Mouse (Mus musculus) spleen, embryonic (tissue): ENCODE measurements at regions not wholly inside any gene's neighbourhood (a gene's known extent, or its start where the extent isn't known, plus 50 kb on each side); places are given as distances from the start of the nearest gene placed in this dataset.

Experiments
- CTCF ChIA-PET: fragments of 350-600 bp; sonication (Branson Sonifier 250); formaldehyde crosslinking; loops from one replicate; lab custom pipeline; 2022; lab: Charles Lee

DNA sequence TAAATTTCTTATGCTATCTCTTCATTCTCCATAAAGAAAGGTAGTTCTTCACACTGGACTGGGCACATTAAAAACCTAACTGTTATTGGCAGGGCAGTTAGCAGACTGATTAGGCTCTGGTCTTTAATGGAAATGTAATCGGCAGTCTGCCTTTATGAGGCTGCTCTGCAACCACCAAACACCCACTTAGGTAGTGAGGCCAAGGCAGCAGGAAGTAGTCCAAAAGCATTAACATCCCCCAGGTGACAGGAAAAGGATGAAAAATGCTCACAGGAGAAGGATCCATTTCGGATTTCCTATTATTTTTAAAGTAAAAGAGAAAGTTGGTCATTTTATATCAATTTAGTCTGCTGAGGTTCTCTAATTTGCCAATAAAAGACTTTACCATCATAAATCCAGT is 528.9 kb upstream of the Dppa4 start:
- CTCF ChIA-PET: no interaction called here

GRCm38 (mm10) chr16:47758296-47758695 is 525.2 kb upstream of the Dppa4 start:
- CTCF ChIA-PET: no interaction called here

DNA sequence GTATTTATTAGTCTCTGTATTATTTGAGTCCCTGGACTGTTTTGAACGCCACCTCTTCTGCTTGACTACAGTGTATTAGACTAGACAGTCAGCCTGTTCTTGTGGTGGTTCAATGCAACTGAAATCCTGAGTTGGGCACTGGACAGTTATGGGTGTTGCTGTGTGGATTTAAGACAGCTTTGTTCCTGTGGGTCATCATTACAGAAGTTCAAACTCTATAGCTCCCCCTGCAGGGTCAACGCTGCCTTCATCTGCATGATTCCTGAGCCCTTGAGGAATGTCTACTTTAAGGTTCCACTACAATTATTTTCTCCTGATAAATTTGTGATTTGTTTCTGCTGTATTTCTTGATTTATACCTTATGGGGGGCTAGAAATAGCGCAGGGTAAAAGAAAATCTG is 517.8 kb upstream of the Dppa4 start:
- CTCF ChIA-PET: no interaction called here

DNA sequence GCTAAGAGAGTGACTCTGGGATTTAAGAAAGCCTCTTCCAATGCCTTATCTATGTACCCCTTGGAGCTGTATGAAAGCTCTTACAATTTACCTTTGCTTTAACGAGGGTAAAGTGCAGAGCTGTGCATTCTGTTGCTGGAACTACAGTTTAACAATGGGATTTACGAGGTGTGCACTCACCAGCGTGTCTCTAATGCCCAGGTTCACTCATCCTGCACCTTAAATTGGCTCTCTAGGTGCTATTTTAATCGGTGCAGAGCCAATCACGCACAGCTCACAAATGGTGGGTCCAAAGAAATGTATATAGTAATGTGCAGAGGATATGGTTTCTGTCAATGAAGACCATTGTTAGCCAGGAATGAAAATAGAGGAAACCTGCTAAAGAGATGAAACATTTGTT is 495.0 kb upstream of the Dppa4 start:
- CTCF ChIA-PET: interaction anchor here (0.7 kb wide), 1 partner anchor 9 kb away, joined by 3 read pairs; no protein-coding TSS in a partner anchor

GRCm38 (mm10) chr16:47790666-47791065 is 492.9 kb upstream of the Dppa4 start:
- CTCF ChIA-PET: no interaction called here

DNA sequence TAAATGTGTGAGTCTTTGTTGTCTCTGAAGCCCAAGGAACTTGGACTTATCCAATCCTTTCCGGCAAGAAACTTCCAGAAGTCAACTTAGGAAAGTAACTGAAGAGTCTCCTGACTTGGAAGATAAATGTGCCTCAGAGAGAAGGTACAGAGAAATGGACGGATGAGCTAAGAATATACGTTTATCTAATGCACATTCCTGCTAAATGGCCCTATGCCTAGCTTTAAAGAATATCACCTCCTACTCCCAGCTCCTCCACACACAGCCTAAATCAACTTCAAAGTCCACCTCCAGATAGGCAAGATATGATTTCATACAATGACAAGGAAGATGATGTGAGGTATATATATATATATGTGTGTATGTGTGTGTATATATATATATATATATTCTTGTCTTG is 492.1 kb upstream of the Dppa4 start:
- CTCF ChIA-PET: no interaction called here

- CTCF ChIA-PET: no interaction called here
These were observed 484.7 kb upstream of the Dppa4 start for GRCm38 (mm10) chr16:47798838-47799237.

DNA sequence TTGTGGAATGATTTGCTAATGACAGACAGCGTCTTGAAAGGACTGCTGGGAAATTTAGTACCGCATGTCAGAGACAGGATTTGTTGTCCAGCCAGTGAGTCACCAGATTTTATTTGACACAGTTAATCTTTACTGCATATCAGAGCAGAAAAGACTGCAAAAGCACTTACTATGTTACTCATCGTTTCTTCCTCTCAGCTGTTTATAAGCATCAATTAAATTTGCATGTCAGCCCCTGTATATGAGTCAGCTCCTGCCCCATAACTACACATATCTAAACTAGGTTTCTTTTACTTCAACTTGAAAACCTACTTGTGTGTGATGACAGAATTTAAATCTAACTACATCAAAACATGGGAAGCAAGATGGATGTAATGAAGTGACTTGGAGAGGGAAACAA is 440.4 kb upstream of the Dppa4 start:
- CTCF ChIA-PET: no interaction called here

- CTCF ChIA-PET: no interaction called here
These were observed 431.9 kb upstream of the Dppa4 start for GRCm38 (mm10) chr16:47851631-47852030.

DNA sequence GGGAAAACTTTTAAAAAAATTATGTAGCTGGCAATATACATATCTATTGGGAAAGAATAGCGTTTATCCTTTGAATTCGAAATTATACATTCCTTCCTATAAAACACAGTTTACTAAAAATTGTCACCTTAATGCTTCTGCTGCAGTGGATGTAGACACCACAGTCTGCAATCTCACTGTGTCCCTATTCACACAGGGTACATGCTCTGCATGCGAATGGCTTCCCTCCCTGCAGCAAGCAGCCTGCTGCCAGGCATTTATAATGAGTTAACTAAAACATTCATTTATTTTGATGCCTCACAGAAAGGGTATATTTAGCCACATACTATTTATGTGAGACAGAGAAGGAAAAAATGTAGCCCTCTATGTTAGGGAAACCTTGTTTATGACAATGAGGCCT is 423.7 kb upstream of the Dppa4 start:
- CTCF ChIA-PET: no interaction called here

DNA sequence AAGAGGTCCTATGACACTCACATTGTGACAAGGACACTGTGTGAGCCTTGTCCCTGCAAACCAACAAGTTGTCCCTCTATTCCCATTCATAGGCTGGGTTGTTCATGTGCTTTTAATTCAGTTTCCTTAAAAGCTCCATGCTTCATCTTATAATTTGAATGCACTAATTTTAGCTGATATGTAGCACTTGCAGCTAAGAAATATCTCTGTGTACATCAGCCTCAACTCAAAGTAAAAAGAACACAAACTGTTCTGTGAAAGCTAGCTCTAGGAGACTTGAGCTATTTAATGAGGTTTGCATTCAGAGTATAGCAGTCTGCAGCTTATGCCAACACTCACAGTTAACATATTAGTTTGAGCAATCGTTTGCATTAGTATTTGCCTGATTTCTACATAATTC is 408.3 kb upstream of the Dppa4 start:
- CTCF ChIA-PET: no interaction called here

GRCm38 (mm10) chr16:47883476-47883875 is 400.1 kb upstream of the Dppa4 start:
- CTCF ChIA-PET: no interaction called here

DNA sequence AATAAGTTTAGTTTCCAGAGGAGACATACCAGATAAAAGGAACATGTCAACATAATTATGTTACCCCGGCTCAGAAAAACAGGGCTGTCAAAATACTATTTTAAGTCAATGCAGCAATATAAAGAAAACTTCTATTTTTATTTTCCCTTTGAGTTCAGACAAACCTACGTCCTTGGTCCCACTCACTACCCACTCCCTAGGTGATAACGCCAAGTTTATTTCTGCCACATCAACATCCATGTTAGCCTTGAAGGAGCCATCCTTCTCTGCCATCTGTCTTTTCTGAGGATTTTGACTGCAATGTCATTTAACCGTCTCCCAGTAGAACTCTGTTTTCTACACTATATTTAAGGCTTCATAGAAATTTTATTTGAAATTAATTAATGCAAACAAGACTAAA is 396.5 kb upstream of the Dppa4 start:
- CTCF ChIA-PET: no interaction called here

DNA sequence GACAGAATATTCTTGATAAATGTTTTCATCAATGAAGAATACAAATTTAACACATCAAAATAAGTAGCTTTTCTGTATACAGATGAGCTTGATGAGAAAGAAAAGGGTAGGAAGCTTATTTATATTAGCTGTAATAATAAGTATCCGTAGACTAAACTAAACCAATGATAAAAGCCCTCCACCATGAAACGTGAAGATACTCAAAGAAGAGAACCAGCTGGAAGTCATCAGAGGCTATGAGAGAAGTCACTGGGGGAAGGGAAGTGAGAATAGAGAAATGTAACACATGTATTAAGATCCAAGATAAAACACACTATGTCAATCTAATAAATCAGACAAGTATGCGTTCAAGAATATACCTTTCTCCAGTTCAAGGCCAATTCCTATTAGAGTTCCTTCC is 382.7 kb upstream of the Dppa4 start:
- CTCF ChIA-PET: no interaction called here

GRCm38 (mm10) chr16:47938000-47938399 is 345.5 kb upstream of the Dppa4 start:
- CTCF ChIA-PET: no interaction called here
